Mouse (Mus musculus) CD4-positive, CD25-positive, alpha-beta regulatory T cell, adult 4 months (primary cell): Measurements from ENCODE around the gene Nup43. TPM values are rescaled to one million over a fixed set of nuclear protein-coding genes. Genes with fewer than 3 reads are reported as not detected.
"Not testable (repeated sequence)": the region's sequence is repeated elsewhere in the genome, so short reads cannot be mapped to it uniquely, and the experiment has no call there.

Experiments
- ATAC-seq: one replicate; pipeline ENCODE4 v1.8.0; 2017
- polyA plus RNA-seq, 2 experiments: library from polyadenylated mRNA; unstranded; fragments of 100-300 nt; shearing (Covaris generic); gene quantifications; one replicate each; pipeline ENCODE4 v1.2.1; 2017

Nup43 gene
- polyA plus RNA-seq, result 10 to 100 TPM; 28.1 to 31.3 TPM

DNA sequence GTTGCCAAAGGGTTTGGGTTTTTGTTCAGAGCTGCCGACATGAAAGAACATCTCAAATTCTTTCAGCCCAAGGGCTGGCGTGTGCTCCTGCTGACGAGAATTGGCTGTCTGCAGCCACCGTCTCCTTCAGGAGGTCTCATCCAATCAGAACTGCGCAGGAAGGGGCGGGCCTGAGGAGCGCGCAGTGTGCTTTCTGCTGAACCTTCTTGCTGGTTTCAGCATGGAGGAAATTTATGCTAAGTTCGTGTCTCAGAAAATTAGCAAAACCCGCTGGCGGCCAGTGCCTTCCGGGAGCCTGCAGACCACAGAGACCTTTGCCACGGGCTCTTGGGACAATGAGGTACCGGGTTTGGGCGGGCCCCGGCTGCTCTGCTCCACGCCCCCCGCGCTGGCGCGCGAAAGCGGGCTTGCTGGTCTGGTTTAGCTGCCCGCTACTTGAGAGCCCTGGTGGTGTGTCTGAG, at the start of gene Nup43:
Gene Nup43 (plus strand): TSS at position 162 of the 461 bp plus-strand sequence.
- ATAC-seq, result peak; percentile 87

GRCm38 (mm10) chr10:7617556-7617955, 49.7 kb upstream of the Nup43 start:
- not testable (repeated sequence) for ATAC-seq

- no peak for ATAC-seq
Observed at GRCm38 (mm10) chr10:7619821-7620241, 47.5 kb upstream of the Nup43 start.

DNA sequence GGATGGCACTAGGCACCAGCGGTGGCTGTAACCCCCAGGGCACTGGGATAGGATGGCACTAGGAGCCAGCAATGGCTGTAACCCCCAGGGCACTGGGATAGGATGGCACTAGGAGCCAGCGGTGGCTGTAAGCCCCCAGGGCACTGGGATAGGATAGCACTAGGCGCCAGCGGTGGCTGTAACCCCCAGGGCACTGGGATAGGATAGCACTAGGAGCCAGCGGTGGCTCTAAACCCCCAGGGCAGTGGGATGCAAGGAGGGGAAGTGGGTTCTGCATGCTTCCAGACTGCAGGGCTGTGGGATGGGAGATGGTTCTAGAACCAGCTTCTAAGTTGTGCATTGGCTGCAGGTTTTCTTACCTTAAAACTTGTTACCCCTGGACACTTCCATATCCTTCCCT, 46.6 kb upstream of the Nup43 start:
- ATAC-seq, result no peak

DNA sequence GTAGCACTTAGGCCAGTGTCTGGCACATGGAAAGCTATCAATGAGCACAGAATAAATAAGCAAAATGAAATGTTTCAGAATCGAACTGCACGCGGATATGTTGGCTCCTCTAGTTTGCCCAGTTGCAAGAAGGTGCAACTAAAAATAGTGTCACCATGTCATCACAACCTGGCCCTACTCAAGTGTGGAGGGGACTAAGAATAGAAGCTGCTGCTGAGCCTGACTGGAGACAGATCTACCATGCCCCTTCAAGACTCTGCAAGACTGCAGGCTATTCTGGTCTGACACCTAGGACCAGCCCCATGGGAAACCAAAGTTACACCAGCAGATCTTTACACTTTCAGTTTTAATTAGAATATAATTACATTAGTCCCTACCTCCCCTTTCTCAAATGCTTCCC, 44.9 kb upstream of the Nup43 start:
- no peak for ATAC-seq

DNA sequence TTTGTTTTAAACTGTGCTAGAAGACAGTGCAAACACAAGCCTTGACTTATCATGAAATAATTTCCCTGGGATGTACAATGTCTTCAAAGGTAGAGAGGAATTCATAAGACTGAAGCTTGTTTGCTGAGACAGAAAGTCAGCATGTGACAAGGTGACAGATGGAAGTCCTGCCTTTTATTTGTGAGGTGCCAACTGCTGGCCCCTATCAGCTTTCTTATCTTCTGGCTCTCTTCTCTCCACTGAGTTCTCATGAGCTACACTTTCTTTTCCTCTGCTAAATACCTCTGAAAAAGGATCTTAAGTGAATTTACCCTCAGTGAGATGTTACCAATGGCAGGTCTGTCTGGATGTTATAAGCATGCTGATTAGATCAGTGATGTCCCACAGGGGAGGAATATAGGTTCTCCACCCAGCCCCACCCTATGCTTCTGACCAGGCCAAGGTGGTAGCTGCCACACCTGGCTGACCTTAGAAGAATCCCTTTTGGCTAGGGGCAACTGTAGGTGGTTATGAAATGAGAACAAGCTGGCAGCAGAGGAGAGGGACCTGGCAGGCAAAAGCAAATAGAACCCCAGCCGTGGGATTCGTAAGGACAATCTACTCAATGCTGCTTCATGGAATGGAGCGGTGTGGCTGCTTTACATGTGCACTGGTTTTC, 43.3 kb upstream of the Nup43 start:
- no peak for ATAC-seq

DNA sequence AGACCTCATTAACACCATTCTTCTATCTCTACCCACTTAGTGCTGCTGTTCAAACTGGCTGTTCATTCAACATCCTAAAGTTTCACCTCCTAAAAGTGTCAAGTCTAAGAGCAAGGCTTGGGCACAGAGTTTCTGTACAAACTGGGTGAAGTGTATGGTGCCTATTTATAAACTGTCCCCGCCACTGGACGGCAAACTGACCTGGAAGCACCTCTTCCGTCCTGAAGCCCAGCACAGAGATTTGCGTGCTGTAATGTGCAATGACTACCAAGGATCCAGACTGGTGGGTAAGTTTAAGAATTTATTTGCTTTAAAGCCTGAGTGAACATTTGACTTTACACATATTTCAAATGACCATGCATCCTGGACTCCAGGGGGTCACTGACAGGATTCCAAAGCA, 38.2 kb upstream of the Nup43 start:
- ATAC-seq, result no peak

DNA sequence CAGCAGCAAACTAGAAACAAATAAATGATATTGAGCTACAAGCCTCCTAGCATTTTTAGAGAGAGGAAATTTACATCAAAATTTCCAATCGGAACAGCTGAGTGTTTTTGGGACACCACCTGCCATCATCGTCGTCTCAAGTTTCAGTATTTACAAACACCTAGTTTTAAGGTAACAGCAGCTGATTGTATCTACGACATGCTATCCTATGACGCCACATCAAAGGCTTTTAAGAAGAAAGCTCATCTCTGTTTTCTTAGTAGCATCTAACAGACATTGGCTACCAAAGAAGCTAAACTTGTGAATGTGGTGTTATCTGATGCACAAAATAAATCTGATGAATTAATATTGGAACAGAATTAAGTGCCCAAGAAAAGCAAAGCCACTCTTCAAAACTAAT, 37.0 kb upstream of the Nup43 start:
- no peak for ATAC-seq

DNA sequence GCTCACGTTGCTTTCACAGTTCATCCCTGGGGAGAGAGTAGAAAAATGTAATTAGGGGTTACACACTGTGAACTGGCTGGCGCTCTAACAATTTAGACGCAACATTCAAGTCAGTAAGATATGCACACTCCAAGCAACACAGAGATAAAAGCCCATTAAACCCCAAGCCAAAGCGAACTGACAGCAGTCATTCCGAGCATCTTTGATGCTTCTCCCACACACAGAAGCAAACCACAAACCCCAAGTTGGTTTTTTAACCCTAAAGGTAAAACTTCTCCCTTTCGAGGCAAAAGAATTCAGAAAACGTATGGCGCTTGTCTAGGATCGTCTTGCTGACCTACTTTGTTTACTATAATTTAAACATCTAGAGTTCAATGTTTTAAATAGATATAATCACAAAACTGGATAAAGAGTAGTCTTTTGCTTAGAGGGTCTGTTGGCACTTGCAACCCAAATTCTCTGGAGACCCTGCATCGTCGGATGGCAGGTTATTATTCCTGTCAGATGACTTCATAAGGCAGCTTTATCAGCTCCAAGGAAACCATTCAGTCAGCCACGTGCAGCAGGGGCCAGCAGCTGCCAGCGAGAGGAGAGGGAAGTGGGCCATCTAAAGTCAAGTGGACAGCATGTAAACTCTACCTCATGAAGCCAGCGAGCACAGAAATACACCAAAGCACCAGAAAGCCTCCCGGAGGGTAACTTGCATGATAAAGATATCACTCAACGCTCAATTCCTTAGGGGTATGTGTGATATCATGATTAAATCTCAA, 36.2 kb upstream of the Nup43 start:
- no peak for ATAC-seq

- ATAC-seq, result no peak
Observed at GRCm38 (mm10) chr10:7640366-7640765, 26.9 kb upstream of the Nup43 start.

DNA sequence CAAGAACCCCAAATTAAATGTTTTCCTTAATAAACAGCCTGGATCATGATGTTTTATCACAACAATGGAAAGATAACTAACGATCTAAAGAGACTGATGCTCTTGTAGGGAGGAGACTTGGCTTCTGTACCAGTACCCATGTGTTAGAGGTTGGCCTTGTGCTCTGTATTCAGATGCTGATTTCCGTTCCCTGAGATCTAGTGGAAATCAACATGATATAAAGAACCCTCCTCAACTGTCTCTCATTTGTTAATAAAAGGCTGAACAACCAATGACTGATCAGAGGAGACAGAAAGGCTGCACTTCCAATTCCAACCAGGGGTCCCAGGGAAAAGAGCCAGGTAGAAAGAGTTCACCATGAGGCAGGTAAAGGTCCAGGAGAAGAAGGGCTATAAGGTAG, 21.4 kb upstream of the Nup43 start:
- no peak for ATAC-seq

GRCm38 (mm10) chr10:7649059-7649458, 18.2 kb upstream of the Nup43 start:
- no peak for ATAC-seq

- ATAC-seq, result no peak
Observed at GRCm38 (mm10) chr10:7651057-7651456, 16.2 kb upstream of the Nup43 start.

- peak; percentile 50 for ATAC-seq
Observed at GRCm38 (mm10) chr10:7662471-7663141, 4.7 kb upstream of the Nup43 start.

- ATAC-seq, result peak; percentile 65
Observed at GRCm38 (mm10) chr10:7663159-7664026, 3.9 kb upstream of the Nup43 start.

GRCm38 (mm10) chr10:7664027-7664526, 3.2 kb upstream of the Nup43 start:
- no peak for ATAC-seq

DNA sequence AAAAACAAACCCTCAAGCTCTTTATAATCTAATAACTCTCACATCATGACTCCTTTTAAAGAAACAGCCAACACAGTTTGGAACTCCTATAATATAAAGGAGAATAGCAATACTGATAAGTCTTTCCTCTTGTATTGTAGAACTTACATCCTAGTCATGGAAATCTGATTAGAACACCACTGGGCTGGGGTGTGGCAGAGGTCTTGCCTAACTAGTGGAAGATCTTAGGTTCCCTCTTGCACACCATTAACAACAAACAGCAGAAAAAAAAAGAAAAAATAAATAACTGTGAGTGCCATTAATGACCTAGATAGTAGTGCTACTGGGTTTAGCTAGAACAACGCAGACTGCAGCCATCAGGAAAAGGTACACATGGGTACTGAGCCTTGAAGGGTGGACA, 2.4 kb upstream of the Nup43 start:
- ATAC-seq, result no peak

GRCm38 (mm10) chr10:7673673-7674072, 6.4 kb downstream of the Nup43 start:
- ATAC-seq, result peak; percentile 99

- ATAC-seq, result peak; percentile 85
Observed at GRCm38 (mm10) chr10:7680731-7681301, 13.5 kb downstream of the Nup43 start, which contains the start of the genes Pcmt1 and Lats1. TSS of gene Pcmt1 (minus strand) at chr10:7681136. TSS of gene Lats1 (plus strand) at chr10:7681214.

DNA sequence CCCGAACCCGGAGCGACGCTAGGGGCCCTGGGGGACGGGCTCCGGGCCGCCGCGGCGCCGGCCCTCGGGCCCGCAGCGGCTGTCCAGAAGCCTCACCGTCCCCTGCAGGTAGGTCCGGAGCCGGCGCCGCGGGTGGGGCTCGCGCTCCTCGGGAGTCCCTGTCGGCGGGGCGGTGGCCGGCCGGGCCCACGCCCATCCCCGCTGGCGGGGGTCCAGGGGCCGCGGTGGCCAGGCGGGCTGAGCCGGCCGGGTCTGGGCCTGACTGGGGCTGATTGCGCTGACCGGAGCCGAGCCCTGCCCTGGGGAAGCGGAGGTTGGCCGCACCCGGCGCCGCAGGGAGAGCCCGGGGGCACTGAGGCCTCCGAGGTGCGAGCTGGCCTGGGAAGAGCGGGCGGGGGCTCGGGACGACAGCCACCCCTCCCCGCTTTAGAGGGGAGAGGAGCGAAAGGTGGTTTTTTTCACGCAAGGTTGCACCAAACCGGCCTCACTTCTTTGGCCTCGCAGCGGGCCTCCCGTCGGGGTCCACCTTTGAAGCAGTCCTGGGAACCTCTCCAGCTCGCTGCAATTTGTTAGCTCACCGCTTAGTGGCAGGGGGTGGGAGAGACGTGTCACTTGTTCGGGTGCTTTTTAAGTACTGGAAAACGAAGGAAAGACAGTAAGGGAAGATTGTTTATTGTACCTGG, 14.2 kb downstream of the Nup43 start:
- peak; percentile 68 for ATAC-seq

GRCm38 (mm10) chr10:7682249-7682648, 14.9 kb downstream of the Nup43 start:
- ATAC-seq, result no peak
